Mouse (Mus musculus): ENCODE measurements around the gene Bsdc1. TPM values are rescaled to one million over a fixed set of nuclear protein-coding genes. Genes with fewer than 3 reads are reported as not detected.
A peak's percentile ranks its signal among the peaks of the same experiment; 100 is the strongest.

The Bsdc1 gene
- polyA plus RNA-seq, 1 experiment, result not detected

DNA sequence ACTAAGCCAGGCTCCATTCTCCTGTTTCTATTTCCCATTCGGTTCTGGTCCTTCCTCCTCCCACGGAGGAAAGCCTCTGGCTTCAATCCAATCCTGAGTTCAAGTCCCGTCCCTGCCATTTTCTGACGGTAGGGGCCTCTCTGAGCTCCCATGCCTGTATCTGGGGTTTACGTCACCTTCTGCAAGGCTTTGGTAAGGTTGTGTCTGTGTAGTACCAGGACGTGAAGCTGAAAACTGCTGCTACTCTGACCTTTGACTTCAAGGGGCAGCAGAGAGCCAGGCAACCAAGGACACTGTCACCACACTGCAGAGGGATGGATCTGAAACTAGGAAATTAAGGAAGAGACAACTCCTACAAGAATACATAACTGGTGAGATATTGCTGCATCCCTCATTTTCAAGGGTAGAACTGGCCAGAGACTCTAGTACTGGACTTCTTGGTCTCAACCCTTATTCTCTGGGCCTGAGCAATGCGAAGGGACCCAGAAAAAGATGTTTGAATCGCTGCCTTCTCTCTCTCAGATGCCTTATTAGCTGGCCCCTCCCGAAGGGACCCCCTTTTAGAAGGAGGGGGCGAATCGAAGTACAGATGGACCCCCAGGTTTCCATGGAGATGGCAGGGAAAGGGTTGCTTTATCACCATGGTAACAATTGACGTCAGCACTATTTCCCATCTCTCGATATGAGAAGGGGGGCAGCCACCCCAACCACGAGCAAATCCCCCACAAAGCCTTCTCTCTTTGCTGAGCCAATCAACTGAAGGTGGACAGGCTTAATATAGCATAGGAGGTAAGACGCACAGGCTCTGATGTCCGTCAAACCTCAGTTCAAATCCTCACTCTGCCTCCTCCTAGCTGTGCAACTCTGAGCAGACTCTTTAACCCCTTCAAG is 34.5 kb downstream of the Bsdc1 start:
- 15% methylated on average over 16 of the region's 16 CpGs for WGBS
- Histone ChIP-seq H3K4me1 (ENCODE audit: control insufficient read depth, insufficient read depth, low read length) (peaks cover 30% of the 10 kb centered on the region), H3K4me3 (ENCODE audit: insufficient read depth, low read depth, low read length) (peak overlapping the region; percentile 8), H3K27ac (ENCODE audit: insufficient read depth, low read depth, low read length) (peak overlapping the region; percentile 89)
- TF ChIP-seq CTCF (IDR thresholded peaks at IDR 0.05; ENCODE audit: insufficient read depth, low read depth, low read length) (no peak), POLR2A (IDR thresholded peaks at IDR 0.05; ENCODE audit: insufficient read depth, low read depth, low read length) (no peak)

- Histone ChIP-seq H3K4me1 (ENCODE audit: control insufficient read depth, insufficient read depth, low read length) (peaks cover 23% of the 10 kb centered on the region), H3K4me3 (ENCODE audit: insufficient read depth, low read depth, low read length) (peak overlapping the region; percentile 8), H3K27ac (ENCODE audit: insufficient read depth, low read depth, low read length) (peak overlapping the region; percentile 89)
- WGBS, result 16% methylated on average over 6 of the region's 6 CpGs
- no peak for TF ChIP-seq CTCF (IDR thresholded peaks at IDR 0.05; ENCODE audit: insufficient read depth, low read depth, low read length)
- no peak for TF ChIP-seq POLR2A (IDR thresholded peaks at IDR 0.05; ENCODE audit: insufficient read depth, low read depth, low read length)
Observed at GRCm38 (mm10) chr4:129496631-129497030, 35.2 kb downstream of the Bsdc1 start.

DNA sequence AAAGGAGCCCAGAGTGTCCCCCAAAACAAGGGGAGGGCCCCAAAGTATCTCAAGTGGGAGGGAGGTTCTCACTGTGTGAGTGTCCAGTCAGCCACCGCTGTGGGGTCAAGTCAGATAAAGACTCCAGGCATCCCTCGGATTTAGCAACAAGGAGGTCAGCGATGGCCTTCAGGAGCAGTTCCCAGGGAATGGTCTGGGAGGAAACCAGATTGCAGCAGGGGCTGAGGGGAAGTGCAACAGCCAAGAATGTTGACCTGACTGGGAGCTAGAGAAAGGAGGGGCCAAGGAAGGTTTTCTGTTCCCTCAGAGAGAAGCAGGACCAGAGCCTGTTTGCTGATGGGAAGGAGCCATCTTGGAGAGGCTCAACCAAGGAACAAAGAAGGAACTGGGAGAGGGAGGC is 37.6 kb downstream of the Bsdc1 start:
- TF ChIP-seq POLR2A (IDR thresholded peaks at IDR 0.05; ENCODE audit: insufficient read depth, low read depth, low read length) (no peak), CTCF (IDR thresholded peaks at IDR 0.05; ENCODE audit: insufficient read depth, low read depth, low read length) (no peak)
- H3K4me3 ChIP-seq (ENCODE audit: insufficient read depth, low read depth, low read length), result no peak overlapping the region

GRCm38 (mm10) chr4:129500017-129500416 is 38.6 kb downstream of the Bsdc1 start:
- Histone ChIP-seq H3K4me3 (ENCODE audit: insufficient read depth, low read depth, low read length) (no peak overlapping the region; the same call in 1 of the 2 replicates), H3K4me1 (ENCODE audit: control insufficient read depth, insufficient read depth, low read length) (peaks cover 20% of the 10 kb centered on the region), H3K27ac (ENCODE audit: insufficient read depth, low read depth, low read length) (no peak overlapping the region)
- WGBS, result 81% methylated on average over 8 of the region's 8 CpGs
- no peak; the same call in 1 of the 2 replicates for TF ChIP-seq POLR2A (IDR thresholded peaks at IDR 0.05; ENCODE audit: insufficient read depth, low read depth, low read length)
- TF ChIP-seq CTCF (IDR thresholded peaks at IDR 0.05; ENCODE audit: insufficient read depth, low read depth, low read length), result no peak

More for the DNA sequence above, 37.6 kb downstream of the Bsdc1 start:
- H3K4me1 ChIP-seq (ENCODE audit: control insufficient read depth, insufficient read depth, low read length), result peaks cover 20% of the 10 kb centered on the region
- 73% methylated on average over 3 of the region's 3 CpGs for WGBS
- H3K27ac ChIP-seq (ENCODE audit: insufficient read depth, low read depth, low read length), result no peak overlapping the region

GRCm38 (mm10) chr4:129500607-129501566 is 39.5 kb downstream of the Bsdc1 start:
- peaks cover 19% of the 10 kb centered on the region for H3K4me1 ChIP-seq (ENCODE audit: control insufficient read depth, insufficient read depth, low read length)
- peak overlapping the region; percentile 55 for H3K4me3 ChIP-seq (ENCODE audit: insufficient read depth, low read depth, low read length)
- TF ChIP-seq CTCF (IDR thresholded peaks at IDR 0.05; ENCODE audit: insufficient read depth, low read depth, low read length), result no peak
- no peak; the same call in 1 of the 2 replicates for TF ChIP-seq POLR2A (IDR thresholded peaks at IDR 0.05; ENCODE audit: insufficient read depth, low read depth, low read length)
- WGBS, result 1% methylated on average over 43 of the region's 49 CpGs
- peak overlapping the region; percentile 35 for H3K27ac ChIP-seq (ENCODE audit: insufficient read depth, low read depth, low read length)

- no peak overlapping the region for H3K4me3 ChIP-seq (ENCODE audit: insufficient read depth, low read depth, low read length)
- peaks cover 9% of the 10 kb centered on the region for H3K4me1 ChIP-seq (ENCODE audit: control insufficient read depth, insufficient read depth, low read length)
- no peak for TF ChIP-seq POLR2A (IDR thresholded peaks at IDR 0.05; ENCODE audit: insufficient read depth, low read depth, low read length)
- no peak for TF ChIP-seq CTCF (IDR thresholded peaks at IDR 0.05; ENCODE audit: insufficient read depth, low read depth, low read length)
- WGBS, result 82% methylated on average over 9 of the region's 9 CpGs
- no peak overlapping the region for H3K27ac ChIP-seq (ENCODE audit: insufficient read depth, low read depth, low read length)
Observed at GRCm38 (mm10) chr4:129502327-129502888, 41.0 kb downstream of the Bsdc1 start.

- Histone ChIP-seq H3K4me3 (ENCODE audit: insufficient read depth, low read depth, low read length) (no peak overlapping the region), H3K27ac (ENCODE audit: insufficient read depth, low read depth, low read length) (no peak overlapping the region), H3K4me1 (ENCODE audit: control insufficient read depth, insufficient read depth, low read length) (peaks cover 9% of the 10 kb centered on the region)
- 85% methylated on average over 11 of the region's 11 CpGs for WGBS
- TF ChIP-seq POLR2A (IDR thresholded peaks at IDR 0.05; ENCODE audit: insufficient read depth, low read depth, low read length) (no peak), CTCF (IDR thresholded peaks at IDR 0.05; ENCODE audit: insufficient read depth, low read depth, low read length) (no peak)
Observed at GRCm38 (mm10) chr4:129502901-129503444, 41.6 kb downstream of the Bsdc1 start.

- Histone ChIP-seq H3K4me1 (ENCODE audit: control insufficient read depth, insufficient read depth, low read length) (peaks cover 5% of the 10 kb centered on the region), H3K27ac (ENCODE audit: insufficient read depth, low read depth, low read length) (no peak overlapping the region), H3K4me3 (ENCODE audit: insufficient read depth, low read depth, low read length) (no peak overlapping the region)
- no peak for TF ChIP-seq POLR2A (IDR thresholded peaks at IDR 0.05; ENCODE audit: insufficient read depth, low read depth, low read length)
- TF ChIP-seq CTCF (IDR thresholded peaks at IDR 0.05; ENCODE audit: insufficient read depth, low read depth, low read length), result no peak
- WGBS, result 76% methylated on average over 3 of the region's 3 CpGs
Observed at GRCm38 (mm10) chr4:129505511-129505910, 44.1 kb downstream of the Bsdc1 start.
